Mouse (Mus musculus) erythroblast, embryonic 14.5 days (primary cell): Measurements from ENCODE around the gene Tbc1d22a.

Experiments used
- GATA1 ChIP-seq: IDR thresholded peaks from 2 replicates; pipeline ENCODE4 v1.6.1; 2012; ENCODE audit warnings: low read length, inconsistent platforms, mixed read lengths
- TAL1 ChIP-seq: IDR thresholded peaks from 3 replicates; pipeline ENCODE4 v1.6.1; 2012; ENCODE audit warnings: low read length, inconsistent platforms, mixed read lengths

- TF ChIP-seq GATA1 (no peak), TAL1 (no peak)
Observed at GRCm38 (mm10) chr15:86236252-86236651, 22.0 kb downstream of the Tbc1d22a start.
